Mouse (Mus musculus) megakaryocyte, embryonic 14.5 days (primary cell): ENCODE data around the gene Cemip. TPM values are rescaled to one million over a fixed set of nuclear protein-coding genes. Genes with fewer than 3 reads are reported as not detected.
A peak's percentile ranks its signal among the peaks of the same experiment; 100 is the strongest.
"Not testable (repeated sequence)": the region's sequence is repeated elsewhere in the genome, so short reads cannot be mapped to it uniquely, and the experiment has no call there.

ENCODE experiments used
- H3K27me3 ChIP-seq: replicated peaks from 2 replicates; pipeline ENCODE3; 2012; ENCODE audit warnings: inconsistent platforms
- H3K36me3 ChIP-seq: replicated peaks from 2 replicates; pipeline ENCODE3; 2012; ENCODE audit warnings: low read length, inconsistent platforms, mixed read lengths
- H3K4me1 ChIP-seq: 2 replicates; pipeline ENCODE4 v1.6.1; 2012; ENCODE audit warnings: inconsistent platforms
- H3K4me3 ChIP-seq: replicated peaks from 2 replicates; pipeline ENCODE3; 2012; ENCODE audit warnings: moderate library complexity, mild to moderate bottlenecking, inconsistent platforms
- H3K9me3 ChIP-seq: 2 replicates; pipeline ENCODE4 v1.6.1; 2012; ENCODE audit warnings: inconsistent platforms
- FLI1 ChIP-seq: IDR thresholded peaks from 2 replicates; pipeline ENCODE4 v1.6.1; 2012; ENCODE audit warnings: low read length, inconsistent platforms, mixed read lengths
- GATA1 ChIP-seq: IDR thresholded peaks from 3 replicates; pipeline ENCODE4 v1.6.1; 2012; ENCODE audit warnings: mixed read lengths, low read length, inconsistent platforms, borderline replicate concordance
- polyA plus RNA-seq: library from polyadenylated mRNA; stranded (reverse); fragments of >175 nt; gene quantifications from 2 replicates; pipeline ENCODE4 v1.2.3, GENCODE M21; 2012; ENCODE audit warnings: low replicate concordance; ENCODE audit not compliant: insufficient read depth

Gene Cemip
- 0.60 and 1.2 TPM in 2 replicates for polyA plus RNA-seq

DNA sequence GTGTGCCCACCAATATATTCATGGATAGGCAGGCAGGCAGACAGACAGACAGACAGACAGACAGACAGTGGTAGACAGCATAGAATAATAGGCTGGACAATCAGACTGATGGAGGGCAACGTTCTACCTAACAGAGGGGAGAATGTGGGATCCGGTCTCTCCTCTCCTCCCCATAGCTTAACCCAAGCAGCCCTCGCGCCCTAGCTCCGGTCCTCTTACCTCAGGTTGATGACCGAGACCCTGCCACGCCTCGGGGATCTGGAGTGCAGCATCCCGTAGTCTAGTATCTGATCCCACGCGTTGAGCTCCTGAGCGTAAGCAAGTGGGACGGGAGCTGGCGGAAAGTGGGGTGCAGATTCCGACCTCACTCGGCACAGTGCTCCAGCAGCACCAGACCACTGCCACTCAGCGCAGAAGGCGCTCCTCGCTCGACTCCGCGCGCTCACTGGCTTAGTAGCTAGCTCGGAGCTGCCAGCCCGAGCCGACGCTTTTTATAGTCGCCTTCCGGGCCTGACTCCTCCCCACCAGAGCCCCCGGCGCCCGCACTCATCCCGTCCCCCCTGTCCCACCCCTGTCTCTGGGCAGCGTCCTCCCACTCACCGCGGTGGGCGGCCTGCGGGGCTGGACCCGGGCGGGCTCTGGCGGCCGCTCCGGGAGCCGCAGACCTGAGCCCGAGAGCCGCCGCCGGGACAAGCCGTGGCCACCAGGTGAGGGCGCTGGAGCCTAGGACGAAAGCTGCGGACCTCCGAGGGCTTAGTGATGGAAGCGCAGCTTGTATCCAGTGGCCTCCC, at the start of gene Cemip:
Cemip (minus strand) TSS at position 464 of the 791 bp plus-strand sequence.
- Histone ChIP-seq H3K9me3 (no peaks in the 10 kb centered on the region), H3K4me3 (peak within 1 kb of the TSS; percentile 87), H3K4me1 (peaks cover 33% of the 10 kb centered on the region), H3K36me3 (no peaks in the 10 kb centered on the region), H3K27me3 (peaks cover 60% of the 10 kb centered on the region)
- TF ChIP-seq GATA1 (no peak), FLI1 (no peak)

DNA sequence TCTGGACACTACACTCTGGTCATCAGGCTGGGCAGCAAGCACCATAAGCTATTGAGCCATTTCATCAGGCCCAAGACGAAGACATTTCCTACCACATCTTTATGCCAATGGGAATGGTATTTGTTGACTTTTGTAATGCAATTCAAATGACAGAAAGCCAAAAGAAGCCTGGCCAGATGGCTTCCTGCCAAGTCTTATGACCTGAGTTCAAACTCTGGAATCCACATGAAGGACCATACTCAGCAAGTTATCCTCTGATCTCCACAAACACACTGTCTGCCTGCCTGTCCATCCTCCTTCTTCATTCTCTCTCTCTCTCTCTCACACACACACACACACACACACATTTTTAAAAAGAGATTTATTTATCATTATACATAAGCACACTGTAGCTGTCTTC, 46.4 kb upstream of the Cemip start:
- TF ChIP-seq FLI1 (no peak), GATA1 (no peak)
- Histone ChIP-seq H3K4me1 (peaks cover 39% of the 10 kb centered on the region), H3K4me3 (no peak overlapping the region), H3K9me3 (no peaks in the 10 kb centered on the region), H3K27me3 (no peaks in the 10 kb centered on the region), H3K36me3 (peaks cover 7% of the 10 kb centered on the region)

DNA sequence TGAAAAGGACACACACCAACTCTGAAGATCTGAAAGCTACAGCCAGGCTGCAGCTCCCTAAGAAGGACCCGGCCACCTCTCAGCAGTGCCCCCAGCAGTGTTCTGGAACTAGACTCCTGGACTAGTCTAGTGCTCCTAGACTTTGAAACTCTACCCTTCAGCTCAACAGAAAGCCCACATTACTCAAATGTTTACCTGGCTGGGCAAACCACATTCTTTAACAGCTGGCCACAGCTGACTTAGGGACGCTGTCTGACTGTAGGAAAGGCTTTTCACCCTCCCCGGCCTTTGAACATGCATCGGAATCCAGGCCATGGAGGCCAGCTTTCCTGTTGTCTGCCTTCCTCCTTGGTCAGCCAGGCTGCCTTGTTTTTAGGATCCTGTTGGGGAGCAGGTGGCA, 45.4 kb upstream of the Cemip start:
- Histone ChIP-seq H3K36me3 (peaks cover 7% of the 10 kb centered on the region), H3K4me1 (peaks cover 39% of the 10 kb centered on the region), H3K4me3 (no peak overlapping the region), H3K9me3 (no peaks in the 10 kb centered on the region), H3K27me3 (no peaks in the 10 kb centered on the region)
- TF ChIP-seq GATA1 (no peak), FLI1 (no peak)

DNA sequence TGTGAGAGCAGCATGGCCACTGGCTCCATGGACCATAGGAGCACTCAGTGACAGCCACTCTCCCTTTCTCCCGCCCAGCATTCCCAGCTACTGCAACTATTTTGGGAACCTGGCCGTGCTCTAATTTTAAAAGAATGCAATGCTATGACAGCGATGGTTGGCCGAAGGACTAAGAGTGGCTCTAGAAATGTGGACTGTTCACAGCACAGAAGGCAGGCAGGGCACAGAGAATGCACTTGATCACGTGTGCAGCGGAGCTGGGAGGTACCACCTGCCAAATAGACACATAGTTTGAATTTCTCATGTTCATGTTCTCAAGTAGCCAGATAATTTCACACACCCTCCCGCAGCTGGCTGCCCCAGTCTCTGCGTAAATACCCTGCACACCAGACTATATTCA, 42.4 kb upstream of the Cemip start:
- Histone ChIP-seq H3K9me3 (no peaks in the 10 kb centered on the region), H3K4me3 (no peak overlapping the region), H3K4me1 (peaks cover 47% of the 10 kb centered on the region), H3K27me3 (no peaks in the 10 kb centered on the region), H3K36me3 (peaks cover 5% of the 10 kb centered on the region)
- TF ChIP-seq GATA1 (no peak), FLI1 (no peak)

DNA sequence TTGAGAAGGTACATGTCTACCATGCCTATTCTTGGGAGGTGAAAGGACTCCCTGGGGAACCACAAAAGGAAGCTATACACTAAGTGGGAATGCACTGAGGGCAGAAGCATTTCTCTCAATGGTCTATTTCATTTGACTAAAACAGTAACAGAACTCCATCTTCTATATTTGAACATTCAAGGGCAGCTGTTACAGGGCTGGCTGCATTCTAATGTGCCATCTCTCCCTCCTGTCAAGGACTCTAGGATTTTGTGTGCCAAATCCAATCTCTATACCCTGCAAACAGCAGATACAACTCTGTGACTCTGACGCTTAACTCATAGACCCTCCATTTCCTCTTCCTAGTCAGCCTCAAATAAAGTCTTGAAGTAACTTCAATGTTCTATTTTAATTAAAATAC, 39.4 kb upstream of the Cemip start:
- Histone ChIP-seq H3K4me3 (no peak overlapping the region), H3K27me3 (no peaks in the 10 kb centered on the region), H3K36me3 (peaks cover 5% of the 10 kb centered on the region), H3K9me3 (no peaks in the 10 kb centered on the region), H3K4me1 (peaks cover 65% of the 10 kb centered on the region)
- TF ChIP-seq GATA1 = no peak
- no peak for TF ChIP-seq FLI1

DNA sequence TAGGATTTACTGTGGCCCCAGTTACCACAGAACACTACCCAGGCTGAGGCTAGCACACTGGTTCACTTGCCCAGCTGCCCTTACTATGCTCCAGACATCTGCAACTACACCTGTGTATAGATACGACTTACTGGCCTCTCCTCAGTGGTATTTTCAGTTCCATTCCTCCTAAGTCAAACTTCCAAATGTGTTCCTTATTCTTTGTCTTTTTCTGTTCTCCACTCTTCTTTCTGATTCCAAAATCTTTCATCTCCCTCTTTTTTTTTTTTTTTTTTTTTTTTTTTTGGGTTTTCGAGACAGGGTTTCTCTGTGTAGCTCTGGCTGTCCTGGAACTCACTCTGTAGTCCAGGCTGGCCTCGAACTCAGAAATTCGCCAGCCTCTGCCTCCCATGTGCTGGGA, 37.3 kb upstream of the Cemip start:
- H3K4me1 ChIP-seq = peaks cover 77% of the 10 kb centered on the region
- H3K27me3 ChIP-seq, H3K9me3 ChIP-seq, H3K4me3 ChIP-seq, H3K36me3 ChIP-seq: not testable (repeated sequence)

DNA sequence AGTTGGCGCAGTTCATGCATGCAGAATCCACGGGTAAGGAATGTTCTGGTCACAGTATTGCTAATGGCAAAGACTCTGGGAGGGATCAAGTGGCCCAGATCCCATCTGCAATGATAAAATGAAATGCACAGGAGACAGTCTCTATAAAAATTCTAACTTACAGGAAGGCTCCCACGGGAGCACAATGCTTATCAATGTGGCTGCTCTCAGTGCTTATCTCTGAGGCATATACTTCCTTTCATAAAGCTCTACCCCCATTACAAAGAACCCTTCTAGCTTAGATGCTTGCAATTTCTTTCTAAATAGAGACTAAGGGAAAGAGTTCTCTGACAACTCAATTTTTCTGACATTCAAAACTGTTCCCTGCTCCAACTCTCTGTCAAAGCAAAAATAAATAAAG, 35.5 kb upstream of the Cemip start:
- Histone ChIP-seq H3K9me3 (no peaks in the 10 kb centered on the region), H3K4me1 (peaks cover 92% of the 10 kb centered on the region), H3K4me3 (no peak overlapping the region), H3K36me3 (no peaks in the 10 kb centered on the region), H3K27me3 (no peaks in the 10 kb centered on the region)
- TF ChIP-seq GATA1 (no peak), FLI1 (no peak)

DNA sequence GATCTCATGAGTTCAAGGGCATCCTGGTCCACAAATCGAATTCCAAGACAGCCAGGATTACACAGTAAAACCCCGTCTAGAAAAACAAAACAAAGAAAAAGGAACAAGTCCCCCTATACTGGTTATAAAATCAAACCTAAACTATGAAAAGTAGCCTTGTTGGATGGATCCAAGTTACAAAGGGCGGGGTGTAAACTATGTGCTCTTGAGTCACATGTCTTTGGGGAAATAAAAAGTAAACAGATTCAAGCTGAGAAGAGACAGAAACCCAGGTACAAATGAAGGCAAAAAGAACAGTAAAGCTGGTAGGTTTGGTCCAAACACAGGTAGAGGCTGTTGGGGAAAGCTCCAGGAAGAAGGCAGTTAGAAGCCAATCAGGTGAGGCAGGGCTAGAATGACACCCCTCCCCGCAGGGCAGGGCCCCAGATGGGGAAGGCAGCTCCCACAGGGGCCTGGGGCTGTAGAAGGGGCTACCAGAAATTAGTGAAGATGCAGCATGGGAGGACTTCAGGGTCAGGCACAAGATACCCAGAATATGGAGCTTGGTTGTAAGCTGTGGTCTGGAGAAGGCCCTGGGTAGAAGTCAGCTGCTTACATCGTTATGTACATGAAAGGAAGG, 33.9 kb upstream of the Cemip start:
- no peaks in the 10 kb centered on the region for H3K27me3 ChIP-seq
- no peak for TF ChIP-seq GATA1
- TF ChIP-seq FLI1 = no peak
- no peaks in the 10 kb centered on the region for H3K36me3 ChIP-seq
- H3K4me1 ChIP-seq = peaks cover 90% of the 10 kb centered on the region
- H3K4me3 ChIP-seq = no peak overlapping the region
- H3K9me3 ChIP-seq = no peaks in the 10 kb centered on the region

DNA sequence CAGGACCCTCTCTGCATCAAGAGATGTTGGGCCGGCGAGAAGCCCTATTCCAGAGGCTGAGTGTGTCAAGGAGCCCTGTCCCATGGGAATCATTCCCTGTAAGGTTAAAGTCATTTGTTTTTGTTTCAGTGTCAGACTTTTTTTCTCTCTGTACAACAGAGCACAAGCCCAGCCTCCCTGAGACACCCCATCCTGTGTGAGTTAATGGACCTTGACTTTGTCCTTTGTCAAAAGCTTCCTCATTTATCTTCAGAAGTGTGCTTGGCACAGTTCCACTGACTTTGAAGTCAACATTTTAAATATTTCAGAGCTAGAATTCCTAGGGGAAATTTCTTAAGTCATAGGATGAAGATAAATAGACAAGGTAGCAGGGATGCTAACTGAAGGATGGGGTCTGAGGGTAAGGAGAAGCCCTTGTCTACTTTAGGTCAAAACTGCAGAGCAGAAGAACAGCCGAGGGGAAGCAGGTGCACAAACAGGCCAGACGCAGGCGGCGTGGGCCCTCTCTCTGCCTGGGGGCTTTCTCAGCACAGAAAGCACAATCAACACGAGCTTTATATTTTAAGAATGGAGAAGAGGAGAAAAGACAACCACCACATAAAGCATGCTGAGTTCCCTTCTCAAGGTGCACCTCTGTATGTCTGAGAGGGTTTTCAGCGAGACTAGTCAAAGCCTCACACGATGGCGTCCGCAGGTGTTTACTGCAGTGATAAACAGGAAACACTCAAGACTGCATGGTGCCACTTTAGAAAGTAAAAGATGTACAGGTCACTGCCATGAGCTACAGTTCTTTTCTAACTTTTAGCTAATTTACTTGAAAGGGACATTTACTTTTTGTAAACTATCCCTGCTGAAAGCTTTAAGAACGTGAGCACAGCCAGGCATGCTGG, 33.2 kb upstream of the Cemip start:
- Histone ChIP-seq H3K4me1 (peaks cover 93% of the 10 kb centered on the region), H3K9me3 (no peaks in the 10 kb centered on the region), H3K4me3 (no peak overlapping the region), H3K27me3 (no peaks in the 10 kb centered on the region), H3K36me3 (peaks cover 2% of the 10 kb centered on the region)
- TF ChIP-seq GATA1 (no peak), FLI1 (no peak)

DNA sequence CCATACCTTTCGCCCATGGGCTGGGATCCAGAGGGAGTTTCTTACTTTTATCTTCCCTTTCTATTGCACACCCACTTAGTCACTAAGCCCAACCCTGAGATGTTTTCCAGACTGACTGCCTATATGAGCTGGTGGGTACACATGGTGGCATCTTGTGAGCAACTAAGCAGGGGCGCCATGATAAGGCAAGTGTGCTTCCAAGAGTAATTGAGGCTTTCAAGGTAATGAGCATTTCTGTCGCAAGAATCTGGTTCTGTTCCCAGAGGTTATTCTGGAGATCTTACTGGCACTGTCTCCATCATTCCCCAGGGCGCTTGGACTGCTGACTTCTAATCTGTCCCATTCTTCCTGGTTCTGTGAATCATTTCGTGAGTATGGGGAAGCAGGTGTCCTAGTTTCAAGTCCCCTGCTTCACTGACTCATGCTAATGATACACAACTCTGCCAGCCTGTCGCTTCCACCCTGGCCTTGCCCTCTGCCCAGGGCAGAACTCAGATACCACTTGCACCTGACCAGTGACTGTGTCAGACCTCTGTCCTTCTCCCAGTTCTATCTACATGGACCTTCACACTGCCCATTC, 31.3 kb upstream of the Cemip start:
- Histone ChIP-seq H3K4me3 (no peak overlapping the region), H3K36me3 (peaks cover 19% of the 10 kb centered on the region), H3K9me3 (no peaks in the 10 kb centered on the region), H3K4me1 (peaks cover 80% of the 10 kb centered on the region), H3K27me3 (no peaks in the 10 kb centered on the region)
- no peak for TF ChIP-seq GATA1
- no peak for TF ChIP-seq FLI1
